Mouse (Mus musculus) right cerebral cortex, postnatal 25 days (tissue): ENCODE measurements around the gene Gm4131.

ENCODE experiments used
- DNase-seq: peaks from one replicate; pipeline ENCODE4 v3.0.0; 2022

Gm4131 gene

GRCm38 (mm10) chr14:62546746-62547145 lies 20.0 kb downstream of the Gm4131 start:
- DNase-seq = no peak

- no peak for DNase-seq
These were observed 20.4 kb downstream of the Gm4131 start for GRCm38 (mm10) chr14:62546296-62546695.

DNA sequence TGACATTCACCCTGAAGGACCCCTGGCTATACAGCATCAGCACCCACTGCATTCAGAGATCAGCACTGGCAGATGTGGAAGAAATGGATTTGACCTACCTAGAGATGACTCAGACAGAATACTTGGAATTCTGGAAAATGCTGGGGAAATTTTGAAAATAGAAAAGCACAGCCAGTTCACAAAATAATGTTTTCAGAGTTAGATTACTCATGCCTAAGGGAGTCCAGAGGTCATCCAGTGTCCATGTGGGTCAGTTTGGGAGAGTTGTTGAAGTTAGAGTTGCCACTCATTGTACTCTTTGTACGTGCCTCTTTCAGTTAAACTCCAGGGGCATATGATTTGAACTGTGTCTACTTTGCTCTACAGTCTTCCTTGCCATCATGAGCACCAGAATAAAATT lies 25.0 kb downstream of the Gm4131 start:
- no peak for DNase-seq

GRCm38 (mm10) chr14:62539834-62540233 lies 26.9 kb downstream of the Gm4131 start:
- no peak for DNase-seq

- DNase-seq = no peak
These were observed 29.7 kb downstream of the Gm4131 start for GRCm38 (mm10) chr14:62536988-62537387.

GRCm38 (mm10) chr14:62536127-62536526 lies 30.6 kb downstream of the Gm4131 start:
- no peak for DNase-seq

GRCm38 (mm10) chr14:62530951-62531350 lies 35.8 kb downstream of the Gm4131 start:
- no peak for DNase-seq

DNA sequence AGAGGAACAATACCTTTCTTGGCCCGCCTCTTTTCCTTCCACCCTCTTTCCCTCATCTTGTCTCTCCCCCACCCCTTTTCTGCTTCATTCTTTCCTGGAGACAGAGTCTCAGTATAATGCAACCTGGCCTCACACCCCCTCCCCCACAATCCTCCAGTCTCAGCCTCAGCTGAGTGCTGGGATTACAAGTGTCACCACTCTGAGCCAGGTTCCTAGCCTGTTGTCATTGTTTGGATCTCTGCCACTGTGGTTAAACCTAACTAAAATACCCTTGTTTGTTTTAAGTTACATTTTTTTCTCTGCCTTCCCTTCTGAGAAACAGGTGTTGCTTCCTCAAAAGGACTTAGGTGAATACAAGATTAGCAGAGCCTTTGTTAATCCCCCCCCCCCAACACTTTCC lies 53.9 kb downstream of the Gm4131 start:
- DNase-seq = no peak

DNA sequence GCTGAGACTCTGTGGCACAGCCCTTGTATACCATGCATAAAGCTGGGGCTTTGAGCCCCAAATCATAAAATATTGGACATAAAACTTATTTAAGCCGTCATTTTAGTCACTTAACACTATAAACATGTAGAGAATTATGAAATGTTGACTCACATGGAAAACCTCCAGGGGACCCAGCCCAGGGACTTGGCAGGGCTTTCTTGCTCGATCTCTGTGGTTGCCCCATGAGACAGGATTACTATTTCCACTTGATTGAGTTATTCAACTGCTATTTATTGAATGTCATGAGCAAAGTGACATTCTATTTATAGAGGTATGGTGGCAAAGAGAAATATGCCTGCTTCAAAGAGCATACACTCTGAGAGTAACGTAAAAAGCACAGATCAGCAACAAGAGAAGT lies 57.4 kb downstream of the Gm4131 start:
- no peak for DNase-seq

- no peak for DNase-seq
These were observed 60.5 kb downstream of the Gm4131 start for GRCm38 (mm10) chr14:62506261-62506660.

DNA sequence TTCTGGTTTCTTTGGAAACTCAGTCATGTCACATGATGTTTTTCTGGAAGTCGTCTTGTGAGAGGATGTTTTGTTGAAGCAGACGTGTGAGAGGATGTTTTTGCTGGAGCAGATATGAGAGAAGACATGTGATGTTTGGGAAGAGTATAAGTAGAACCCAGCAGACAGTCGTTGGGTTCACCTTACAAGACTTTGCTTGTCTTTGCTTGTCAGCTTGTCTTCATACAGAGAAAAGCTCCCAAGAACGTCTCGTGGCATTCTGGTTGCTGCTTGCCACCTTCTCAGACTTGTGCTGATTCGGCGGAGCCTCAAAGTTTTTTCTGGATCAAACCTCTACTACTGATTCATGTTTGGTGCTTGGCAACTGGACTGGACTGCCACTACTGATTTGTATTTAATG lies 69.3 kb downstream of the Gm4131 start:
- no peak for DNase-seq

DNA sequence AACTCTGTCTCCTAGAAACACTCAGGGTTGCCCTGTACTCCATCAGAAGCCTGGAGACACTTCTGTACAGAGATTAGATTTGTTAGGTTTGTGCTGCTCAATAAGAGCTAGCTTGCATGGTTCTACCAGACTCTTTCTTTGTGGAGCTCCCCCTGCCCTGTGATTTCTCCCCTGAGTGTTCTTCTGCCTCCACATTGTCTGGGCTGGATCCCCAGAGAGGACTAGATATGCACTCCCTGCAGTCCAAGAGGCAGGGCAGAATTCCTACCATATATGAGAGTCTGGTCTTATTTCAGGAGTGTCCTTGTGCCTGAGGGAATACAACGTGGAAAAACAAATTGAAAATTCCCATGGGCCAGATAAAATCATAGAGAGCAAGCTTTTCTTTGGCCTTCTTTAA lies 70.2 kb downstream of the Gm4131 start:
- no peak for DNase-seq

GRCm38 (mm10) chr14:62493456-62493855 lies 73.3 kb downstream of the Gm4131 start:
- DNase-seq = peak; percentile 25

DNA sequence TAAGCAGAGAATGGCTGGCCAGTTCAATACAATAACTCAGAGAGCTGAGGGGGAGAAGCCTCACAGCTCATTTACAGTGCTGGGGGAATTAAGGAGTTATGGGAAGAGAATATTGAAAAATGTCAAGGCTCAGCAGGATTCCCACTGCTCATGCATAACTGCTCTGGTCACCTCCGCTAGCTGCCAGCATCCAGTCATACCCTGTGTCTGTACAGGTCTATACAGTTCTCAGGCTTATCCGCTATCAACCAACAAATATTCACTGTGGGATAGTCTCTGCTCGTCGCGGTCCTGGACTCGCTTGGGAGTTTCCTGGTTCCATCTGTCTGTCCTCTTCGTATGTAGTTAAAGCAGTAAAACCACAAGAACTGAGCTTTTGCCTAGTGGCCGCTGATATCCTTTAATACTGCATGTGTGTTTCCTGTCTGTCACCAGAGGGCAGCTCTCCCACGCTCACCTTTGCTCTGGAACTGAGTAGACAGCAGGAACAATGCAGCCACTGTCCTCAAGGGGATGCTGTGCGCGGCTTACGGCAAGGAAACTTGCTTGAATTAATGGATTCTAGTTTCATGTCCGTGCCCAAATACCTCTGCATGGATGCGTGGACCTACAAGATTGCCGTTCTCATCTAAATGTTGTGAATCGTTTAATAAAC lies 74.4 kb downstream of the Gm4131 start:
- DNase-seq = peak; percentile 52

DNA sequence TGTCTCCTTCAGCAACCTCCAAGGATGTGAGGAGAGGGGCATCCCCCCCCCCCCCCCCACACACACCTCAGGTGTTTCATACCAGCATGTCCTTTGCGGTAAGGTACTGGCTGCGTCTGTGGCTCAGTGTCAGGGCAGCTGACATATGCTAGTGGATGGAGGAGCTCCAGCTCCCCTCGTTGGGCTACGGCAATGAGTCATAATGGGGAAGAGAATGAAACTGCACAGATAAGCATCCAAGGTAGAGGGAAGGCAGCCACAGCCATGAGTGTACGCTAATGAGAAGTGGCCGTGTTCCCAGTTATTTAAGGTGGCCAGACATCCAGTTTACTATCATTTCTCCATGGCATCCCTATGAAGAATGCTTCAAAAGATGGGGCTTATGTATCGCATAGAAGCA lies 78.5 kb downstream of the Gm4131 start:
- DNase-seq = no peak

- DNase-seq = no peak
These were observed 85.3 kb downstream of the Gm4131 start for GRCm38 (mm10) chr14:62481381-62481780.

DNA sequence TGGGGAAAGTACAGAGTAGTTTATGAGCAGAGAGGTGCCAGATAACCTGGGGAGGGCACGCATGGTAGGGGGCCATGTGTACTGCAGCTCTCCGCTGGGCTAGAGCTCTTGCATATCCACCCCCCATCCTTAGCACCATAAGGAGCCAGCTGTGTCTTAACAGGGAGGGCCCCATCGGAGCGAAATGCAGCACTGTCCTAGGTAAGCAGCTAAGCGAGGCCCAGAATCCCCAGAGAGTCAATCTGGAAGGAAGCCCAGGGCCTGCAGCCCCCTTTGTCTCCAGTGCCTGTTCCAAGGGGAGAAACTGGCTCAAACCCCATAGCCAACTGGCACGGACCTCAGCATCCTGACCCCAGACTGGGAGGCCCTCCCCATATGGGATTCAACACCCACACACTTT lies 87.3 kb downstream of the Gm4131 start:
- no peak for DNase-seq

DNA sequence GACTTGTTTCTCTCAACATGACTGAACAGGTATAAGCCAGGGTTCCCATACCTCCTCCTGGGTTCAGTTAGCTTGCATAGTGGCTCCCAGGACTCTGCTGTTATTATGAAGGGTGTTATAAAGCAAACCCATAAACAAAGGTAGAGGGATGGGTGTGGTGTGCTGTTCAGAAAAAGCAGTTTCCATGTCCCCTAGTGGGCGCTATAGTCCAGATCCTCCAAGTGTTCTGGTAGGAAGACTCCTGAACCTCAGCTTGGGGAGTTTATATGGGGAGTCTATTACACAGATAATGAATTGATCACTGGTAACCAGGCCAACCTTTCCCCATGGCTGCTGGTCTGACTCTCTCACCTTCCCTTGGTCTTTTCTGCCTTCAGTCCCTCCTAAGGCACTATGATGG lies 92.2 kb downstream of the Gm4131 start:
- no peak for DNase-seq

- no peak for DNase-seq
These were observed 94.7 kb downstream of the Gm4131 start for GRCm38 (mm10) chr14:62472061-62472460.

DNA sequence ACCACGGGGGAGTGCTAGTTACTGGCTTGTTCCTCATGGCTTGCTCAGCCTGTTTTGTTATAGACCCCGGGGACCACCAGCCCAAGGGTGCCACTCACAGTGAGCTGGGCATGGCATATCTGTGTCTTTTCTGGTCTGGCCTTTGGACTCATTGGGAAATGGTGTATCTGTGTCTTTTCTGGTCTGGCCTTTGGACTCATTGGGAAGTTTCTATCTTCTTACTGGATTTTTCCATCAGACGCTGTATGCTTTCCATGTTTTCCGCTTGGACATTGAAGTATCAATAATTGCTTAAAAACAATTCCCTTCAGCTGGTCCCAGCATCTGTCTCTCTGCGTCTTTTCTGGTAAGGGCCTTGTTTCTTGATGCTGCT lies 98.0 kb downstream of the Gm4131 start:
- no peak for DNase-seq

DNA sequence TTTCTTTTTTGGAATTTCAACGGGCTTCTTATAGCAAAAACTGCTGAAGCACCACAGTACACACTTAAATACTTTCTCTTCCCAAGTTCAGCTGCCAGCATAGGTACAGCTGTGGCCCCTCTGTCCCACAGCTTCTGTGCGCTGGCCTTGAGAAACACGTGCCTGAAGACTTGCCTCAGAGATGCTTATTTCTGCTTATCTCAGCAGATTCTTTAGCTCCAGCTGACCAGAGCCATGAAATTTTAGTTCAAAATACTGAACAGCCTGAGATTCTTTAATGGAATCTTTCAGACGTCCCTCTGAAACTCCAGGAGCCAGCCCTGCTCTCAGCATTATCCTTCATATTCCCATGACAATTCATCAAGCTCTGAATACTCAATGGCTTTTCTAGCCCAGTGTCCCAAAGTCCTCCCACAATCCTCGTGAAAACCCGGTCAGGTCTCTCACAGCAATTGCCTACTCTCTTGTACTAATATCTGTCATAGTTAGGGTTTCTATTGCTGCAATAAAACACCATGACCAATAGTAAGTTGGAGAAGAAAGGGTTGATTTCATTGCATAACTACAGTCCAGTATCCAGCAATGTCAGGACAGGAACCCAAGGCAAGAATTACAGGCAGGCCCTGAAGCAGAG lies 98.5 kb downstream of the Gm4131 start:
- no peak for DNase-seq

- DNase-seq = no peak
These were observed 101.8 kb downstream of the Gm4131 start for GRCm38 (mm10) chr14:62464966-62465365.

DNA sequence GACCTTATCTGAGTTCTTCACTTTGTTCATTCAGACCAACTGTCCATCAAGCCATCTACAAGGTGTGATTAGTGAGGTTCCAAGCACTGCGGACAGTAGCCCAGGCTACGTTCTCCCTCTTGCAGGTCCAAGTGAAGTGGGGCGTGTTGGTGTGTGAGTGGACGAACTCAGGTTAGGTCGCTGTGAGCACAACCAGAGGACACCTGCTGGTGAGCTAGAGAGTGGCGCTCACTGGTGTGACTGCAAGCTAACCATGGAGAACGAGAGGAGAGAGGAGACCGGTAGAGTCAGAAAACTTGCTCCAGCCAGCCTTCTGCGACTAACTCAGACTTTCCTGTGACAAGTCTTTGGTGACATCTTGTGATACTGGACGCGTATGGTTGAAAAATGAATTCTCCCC lies 107.2 kb downstream of the Gm4131 start:
- DNase-seq = no peak

DNA sequence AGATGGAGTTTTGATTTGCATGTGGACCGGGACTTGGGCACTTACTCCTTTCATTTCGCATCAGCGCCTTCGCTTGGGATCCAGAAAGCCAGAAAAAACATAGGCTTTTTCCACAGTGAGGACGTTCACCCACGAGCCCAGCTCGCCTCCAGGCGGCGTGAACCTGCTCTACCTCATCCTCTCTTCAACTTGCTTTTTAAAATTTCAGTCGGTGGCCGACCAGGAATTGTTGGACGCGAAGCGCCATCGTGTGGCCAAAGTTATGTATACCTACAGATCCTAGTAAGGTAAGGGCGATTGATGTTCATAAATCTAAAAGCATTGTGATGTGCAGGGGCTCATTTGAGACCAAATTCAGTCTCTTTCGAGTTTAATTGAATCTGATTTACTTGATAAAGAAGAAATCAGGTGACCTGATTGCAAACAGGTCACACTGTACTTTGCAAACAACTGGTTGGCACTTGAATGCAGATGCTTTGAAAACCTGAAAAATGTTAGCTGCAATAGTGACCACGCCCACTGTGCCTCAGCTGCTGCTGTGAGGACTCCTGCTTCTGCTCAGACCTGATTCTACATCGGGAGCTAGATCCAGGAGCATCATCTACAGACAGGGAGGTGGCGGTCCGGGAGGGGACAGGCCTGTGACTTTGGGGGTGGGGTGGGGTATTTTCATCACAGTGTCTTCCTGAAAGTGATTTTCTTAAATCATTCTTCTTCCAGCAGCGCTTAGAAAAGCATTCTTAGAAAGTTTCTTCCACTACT lies 109.1 kb downstream of the Gm4131 start:
- DNase-seq = peak; percentile 86
